Mouse (Mus musculus): ENCODE measurements at regions not wholly inside any gene's neighbourhood (a gene's known extent, or its start where the extent isn't known, plus 50 kb on each side); places are given as distances from the start of the nearest gene placed in this dataset.

- no peak for TF ChIP-seq EP300 (IDR thresholded peaks at IDR 0.05; ENCODE audit: insufficient read depth, low read depth, low read length)
- TF ChIP-seq CTCF (IDR thresholded peaks at IDR 0.05): no peak
- TF ChIP-seq POLR2A (IDR thresholded peaks at IDR 0.05; ENCODE audit: insufficient read depth, low read depth, low read length): no peak
Observed at GRCm38 (mm10) chr12:50122971-50123370, 525.9 kb downstream of the Prkd1 start.
